Mouse (Mus musculus) right cerebral cortex, postnatal 4 days (tissue): Measurements from ENCODE around the gene Dab1.
A peak's percentile ranks its signal among the peaks of the same experiment; 100 is the strongest.

Experiments used
- DNase-seq: peaks from one replicate; pipeline ENCODE4 v3.0.0-alpha.2; 2022

The Dab1 gene

GRCm38 (mm10) chr4:103839541-103839940 is 220.4 kb downstream of the Dab1 start:
- DNase-seq: no peak

GRCm38 (mm10) chr4:103841126-103841525 is 222.0 kb downstream of the Dab1 start:
- peak; percentile 26 for DNase-seq

- DNase-seq: no peak
Measured at GRCm38 (mm10) chr4:103844635-103845034, 225.5 kb downstream of the Dab1 start.

- DNase-seq: no peak
Measured at GRCm38 (mm10) chr4:103857173-103857572, 238.0 kb downstream of the Dab1 start.

- no peak for DNase-seq
Measured at GRCm38 (mm10) chr4:103875564-103875963, 256.4 kb downstream of the Dab1 start.

- no peak for DNase-seq
Measured at GRCm38 (mm10) chr4:103878841-103879240, 259.7 kb downstream of the Dab1 start.

- DNase-seq: peak; percentile 55
Measured at GRCm38 (mm10) chr4:103881641-103882040, 262.5 kb downstream of the Dab1 start.

GRCm38 (mm10) chr4:103888086-103888485 is 268.9 kb downstream of the Dab1 start:
- DNase-seq: no peak

GRCm38 (mm10) chr4:103889110-103889509 is 270.0 kb downstream of the Dab1 start:
- no peak for DNase-seq

- no peak for DNase-seq
Measured at GRCm38 (mm10) chr4:103896806-103897205, 277.6 kb downstream of the Dab1 start.

- no peak for DNase-seq
Measured at GRCm38 (mm10) chr4:103897702-103898101, 278.5 kb downstream of the Dab1 start.

GRCm38 (mm10) chr4:103911441-103911840 is 292.3 kb downstream of the Dab1 start:
- no peak for DNase-seq

- DNase-seq: no peak
Measured at GRCm38 (mm10) chr4:103912071-103912470, 292.9 kb downstream of the Dab1 start.

GRCm38 (mm10) chr4:103922431-103922931 is 303.3 kb downstream of the Dab1 start:
- DNase-seq: no peak

GRCm38 (mm10) chr4:103926682-103927081 is 307.5 kb downstream of the Dab1 start:
- no peak for DNase-seq

- DNase-seq: no peak
Measured at GRCm38 (mm10) chr4:103929631-103930030, 310.5 kb downstream of the Dab1 start.

GRCm38 (mm10) chr4:103934364-103934763 is 315.2 kb downstream of the Dab1 start:
- DNase-seq: no peak

- DNase-seq: no peak
Measured at GRCm38 (mm10) chr4:103948255-103948654, 329.1 kb downstream of the Dab1 start.

GRCm38 (mm10) chr4:103953652-103954220 is 334.6 kb downstream of the Dab1 start:
- peak; percentile 32 for DNase-seq

- DNase-seq: no peak
Measured at GRCm38 (mm10) chr4:103961134-103962049, 342.2 kb downstream of the Dab1 start.

- no peak for DNase-seq
Measured at GRCm38 (mm10) chr4:103969906-103970305, 350.7 kb downstream of the Dab1 start.

- DNase-seq: no peak
Measured at GRCm38 (mm10) chr4:103974536-103974935, 355.4 kb downstream of the Dab1 start.

GRCm38 (mm10) chr4:103974946-103975345 is 355.8 kb downstream of the Dab1 start:
- no peak for DNase-seq

- no peak for DNase-seq
Measured at GRCm38 (mm10) chr4:103993884-103994283, 374.7 kb downstream of the Dab1 start.
